Mouse (Mus musculus) spleen, postnatal 36 days (tissue): ENCODE measurements around the gene Tns3.

Experiments used
- DNase-seq, 2 experiments: peaks; one replicate each; pipeline ENCODE4 v3.0.0; 2022; ENCODE audit warnings: low spot score in 2 of 2, mixed read lengths in 1 of 2

Gene Tns3

DNA sequence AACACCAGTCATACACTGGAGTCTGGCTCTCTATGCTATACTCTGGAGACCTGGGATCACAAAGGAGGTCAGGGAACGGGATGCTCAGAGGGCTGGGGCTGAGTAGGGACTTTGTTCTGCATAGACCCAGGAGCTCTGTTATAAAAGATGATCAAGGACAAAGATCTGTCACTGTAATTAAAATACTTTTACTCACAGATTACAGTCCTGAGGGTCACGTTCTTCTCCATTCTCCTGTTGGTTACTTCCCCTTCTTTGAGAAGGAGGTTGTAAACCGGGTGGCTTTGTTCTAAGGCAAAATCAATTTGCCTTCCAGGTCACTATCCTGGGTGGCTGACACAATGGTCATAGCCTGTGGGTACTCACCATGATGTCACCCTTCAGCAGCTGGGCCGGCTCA is 133.8 kb downstream of the Tns3 start:
- DNase-seq: no peak

DNA sequence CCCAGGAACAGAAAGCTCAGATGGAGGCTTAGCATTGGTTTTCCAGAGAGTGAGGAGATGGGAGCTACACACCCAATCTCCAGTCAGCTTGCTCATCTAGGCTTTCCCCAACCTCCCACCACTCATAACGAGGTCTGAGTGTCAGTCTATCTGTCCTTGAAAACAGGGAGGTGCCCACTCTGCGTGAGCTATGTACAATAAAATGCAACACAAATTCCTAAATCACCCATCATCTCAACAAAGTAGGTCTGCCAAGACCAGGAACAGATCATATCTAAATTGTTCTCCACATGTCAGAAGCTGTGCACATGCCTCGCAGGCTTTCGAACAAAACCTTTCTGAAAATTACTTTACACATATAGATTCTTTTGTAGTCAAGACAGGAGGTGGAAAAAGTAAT is 134.3 kb downstream of the Tns3 start:
- DNase-seq: no peak

DNA sequence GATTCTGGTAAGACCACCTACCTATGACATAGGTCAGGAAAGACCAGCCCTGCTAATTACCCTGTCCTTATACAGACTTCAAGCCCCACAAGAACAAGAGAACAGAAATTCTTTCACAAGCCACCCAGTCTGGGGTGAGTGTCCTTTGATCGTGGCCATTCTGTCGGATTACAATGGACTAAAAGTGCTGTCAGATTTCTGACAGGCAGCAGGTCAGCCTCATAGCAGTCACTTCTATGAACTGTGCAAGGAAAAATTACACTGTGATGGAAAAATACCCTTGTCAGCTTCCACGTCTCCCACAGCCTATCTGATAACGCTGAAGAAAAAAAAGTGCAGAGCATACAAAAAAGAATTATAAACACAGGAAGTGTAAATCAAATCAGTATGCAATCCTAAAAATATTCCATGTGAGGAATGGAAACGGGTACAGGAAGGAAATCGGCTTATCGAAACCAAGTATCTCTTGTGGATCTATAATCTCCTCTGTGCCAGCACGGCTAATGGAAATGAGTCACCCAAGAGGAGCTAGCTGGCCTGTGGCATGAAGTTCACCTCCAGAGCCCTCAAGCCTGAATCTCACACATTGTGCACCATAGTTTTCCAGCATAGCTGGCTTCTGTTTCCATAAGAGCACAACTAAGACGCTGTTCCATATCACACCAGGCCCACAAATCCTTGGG is 138.7 kb downstream of the Tns3 start:
- no peak for DNase-seq

DNA sequence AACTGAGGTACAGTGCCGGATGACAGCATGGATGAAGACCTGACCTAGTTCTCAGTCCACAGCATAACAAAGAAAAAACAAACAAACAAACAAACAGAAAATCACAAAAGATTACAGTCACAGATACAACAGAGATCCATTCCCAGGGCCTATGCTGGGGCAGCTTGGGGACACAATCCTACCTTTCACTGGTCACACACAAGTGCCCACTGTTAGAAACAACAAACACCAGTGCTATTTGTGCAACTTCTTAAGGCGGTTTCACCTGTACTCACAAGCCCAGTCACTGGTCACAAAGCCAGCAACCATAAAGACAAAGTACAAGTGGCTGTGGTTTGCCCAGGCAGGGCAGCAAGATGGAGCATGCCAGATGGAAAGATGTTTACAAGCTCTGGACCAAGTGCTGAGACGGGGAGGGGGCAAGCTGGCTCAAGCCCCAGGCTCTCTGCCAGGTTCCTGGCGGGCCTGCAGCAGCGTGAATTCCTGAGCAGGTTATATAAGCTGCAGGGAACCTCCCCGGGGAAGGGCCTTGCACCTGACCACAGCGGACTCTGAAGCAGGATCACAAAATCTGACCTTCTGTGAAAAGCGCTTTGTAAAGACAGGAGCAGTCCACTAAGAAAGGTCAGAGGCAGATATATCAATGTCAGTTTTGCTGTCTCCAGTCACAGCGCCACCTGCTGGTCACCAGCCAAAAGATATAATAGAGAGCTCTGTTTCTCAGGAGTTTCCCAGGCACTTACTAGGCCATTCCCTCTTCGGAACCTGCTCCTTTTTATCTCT is 140.8 kb downstream of the Tns3 start:
- DNase-seq: peak in 1 of 2 experiments; percentile 11

DNA sequence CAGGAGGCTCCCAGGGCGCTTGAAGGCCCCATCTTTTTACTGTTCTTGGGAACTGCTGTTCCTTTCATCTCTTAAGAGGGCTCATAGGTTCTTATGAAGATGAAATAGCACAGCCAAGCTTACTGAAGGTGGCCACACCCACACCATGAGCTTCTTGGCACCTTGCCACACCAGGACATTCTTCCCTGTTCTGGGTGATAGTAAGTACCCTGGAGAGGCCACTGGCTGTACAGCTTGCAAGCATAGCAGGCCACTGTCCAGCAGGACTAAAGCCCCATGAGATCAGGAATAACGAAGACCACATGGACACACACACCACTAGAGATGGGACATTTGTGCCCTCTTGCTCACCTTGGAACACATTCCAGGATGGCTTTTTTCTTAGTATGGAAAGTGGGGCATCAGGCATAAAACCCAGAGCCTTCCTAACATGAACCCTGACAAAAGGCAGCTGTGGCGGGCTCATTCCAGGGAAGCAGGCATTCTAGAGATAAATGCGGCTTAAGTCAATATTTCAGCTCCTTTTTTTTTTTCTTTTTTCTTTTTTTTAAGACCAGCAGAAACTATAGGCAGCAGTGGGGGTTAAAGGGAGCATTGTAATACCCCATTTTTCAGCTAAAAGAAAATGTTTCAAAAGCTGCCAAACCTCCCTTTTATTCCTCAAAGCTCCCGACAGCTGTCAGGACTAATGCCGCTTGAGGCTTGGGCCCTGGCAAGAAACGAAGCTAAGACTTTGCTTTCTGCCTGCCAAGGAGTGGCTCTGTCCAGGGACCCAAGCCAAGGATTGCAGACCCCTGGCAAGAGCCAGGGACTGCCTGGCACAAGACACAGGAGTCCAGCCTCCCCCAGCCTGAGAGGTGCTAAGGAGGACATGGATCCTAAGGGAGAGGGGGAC is 150.7 kb downstream of the Tns3 start:
- DNase-seq: no peak

DNA sequence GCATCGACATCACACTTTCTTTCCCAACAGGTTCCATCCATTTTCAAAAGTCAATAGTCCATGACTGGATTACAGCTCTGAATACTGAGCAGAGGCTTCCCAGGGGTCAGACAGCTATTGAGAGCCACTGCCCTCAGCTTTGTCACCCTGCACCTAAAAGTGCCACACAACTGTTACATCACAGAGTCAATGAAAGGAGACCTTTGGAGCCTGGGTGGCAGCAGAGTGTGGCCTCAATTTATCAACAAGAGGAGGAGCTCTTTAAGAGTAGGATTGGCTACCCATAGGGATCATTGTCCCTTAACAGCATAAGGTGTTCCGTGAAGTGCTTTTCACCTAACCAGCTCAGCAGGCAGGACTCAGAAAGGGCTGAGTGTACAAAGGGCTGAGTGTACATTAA is 154.0 kb downstream of the Tns3 start:
- DNase-seq: no peak

DNA sequence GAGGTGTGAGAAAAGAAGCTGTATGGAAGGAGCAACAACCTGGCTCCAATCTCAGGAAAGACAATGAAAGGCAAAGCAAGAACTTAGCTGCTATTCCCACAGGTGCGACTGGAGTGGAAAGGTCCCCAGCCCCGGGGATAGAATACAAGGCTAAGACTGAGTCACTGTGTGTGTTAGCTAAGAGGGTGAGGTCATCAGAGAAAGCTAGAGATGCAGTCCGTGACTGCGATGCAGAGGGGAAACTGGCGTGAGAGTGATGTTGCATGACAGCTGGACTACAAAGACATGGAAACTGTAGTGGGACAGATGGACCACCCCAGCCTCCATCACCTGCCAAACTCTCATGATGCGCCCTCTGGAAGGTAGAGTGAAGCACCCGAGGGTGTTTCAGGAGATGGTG is 154.7 kb downstream of the Tns3 start:
- DNase-seq: no peak

DNA sequence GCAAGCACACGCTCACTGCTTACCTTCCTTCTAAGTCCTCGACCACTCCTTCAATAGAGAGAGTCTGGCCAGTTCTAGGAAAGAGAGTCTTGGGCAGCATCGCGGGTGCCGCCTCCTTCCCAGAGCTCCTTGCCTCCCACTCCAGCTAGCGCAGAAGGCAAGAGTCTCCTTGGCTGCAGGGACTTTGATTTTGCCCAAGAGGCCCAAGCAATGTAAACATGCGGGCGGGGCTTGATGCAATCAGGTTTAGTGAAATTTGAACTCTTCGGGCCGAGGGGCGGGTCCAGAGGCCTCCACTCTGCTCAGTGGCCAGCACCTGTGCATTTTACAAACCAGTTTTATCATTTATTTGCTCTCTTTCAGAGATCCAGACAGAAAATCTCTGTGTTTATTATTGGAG is 160.6 kb downstream of the Tns3 start:
- DNase-seq: no peak

DNA sequence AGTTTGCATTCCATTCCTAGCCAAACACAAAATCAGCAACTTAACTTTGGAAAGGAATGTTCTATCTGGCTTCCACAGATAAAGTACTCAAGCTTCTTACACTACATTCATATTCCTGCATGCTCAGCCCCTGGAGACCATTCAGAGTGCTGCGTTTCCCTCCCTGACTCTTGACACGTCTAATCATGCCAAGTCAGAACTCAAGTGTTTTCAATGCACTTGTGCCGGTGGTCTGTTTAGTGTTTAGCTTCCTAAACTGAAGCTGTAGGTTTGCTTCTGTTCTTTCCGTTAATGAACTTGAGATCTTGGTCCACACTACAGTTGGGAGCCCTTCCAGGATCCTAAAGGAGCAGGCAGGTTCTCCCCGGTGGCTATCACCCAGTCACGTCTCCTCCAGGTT is 163.5 kb downstream of the Tns3 start:
- DNase-seq: no peak

DNA sequence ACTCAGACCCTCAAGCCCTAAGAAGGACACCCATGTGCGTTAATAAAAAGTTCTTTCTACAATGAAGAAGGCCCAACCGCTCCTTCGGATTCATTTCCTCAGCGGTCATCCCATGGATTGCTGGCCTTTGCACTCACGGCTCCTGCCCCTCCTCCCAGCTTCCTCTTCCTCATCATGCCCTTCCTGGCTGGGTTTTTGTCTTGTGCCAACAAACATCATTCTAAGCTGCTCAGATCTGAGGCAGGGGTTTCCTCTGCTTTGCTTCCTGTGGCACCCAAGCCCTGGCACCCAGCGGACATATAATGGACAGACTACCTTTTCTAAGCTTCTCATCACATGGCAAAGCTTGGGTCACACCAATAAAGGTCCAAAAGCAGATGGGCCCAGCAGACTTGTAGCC is 167.2 kb downstream of the Tns3 start:
- DNase-seq: no peak

DNA sequence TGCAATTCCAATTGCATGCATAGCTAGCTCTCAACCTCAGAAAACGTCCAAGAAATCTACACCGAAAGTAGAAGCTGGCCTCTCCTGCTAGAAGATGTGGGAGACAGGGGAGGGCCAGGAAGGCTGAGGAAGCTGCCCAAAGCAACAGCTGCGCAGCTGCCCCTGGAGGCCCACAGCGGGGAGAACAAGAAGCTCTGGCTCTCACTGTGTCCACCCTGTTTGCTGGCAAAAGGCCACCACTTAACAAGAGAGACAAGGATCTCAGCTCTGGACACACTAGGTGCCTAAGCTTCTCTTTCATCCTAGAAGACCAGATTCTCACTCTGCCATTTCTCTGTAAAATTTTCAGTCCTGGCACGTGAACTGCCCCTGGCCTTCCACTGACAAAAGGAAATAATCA is 167.6 kb downstream of the Tns3 start:
- DNase-seq: no peak

DNA sequence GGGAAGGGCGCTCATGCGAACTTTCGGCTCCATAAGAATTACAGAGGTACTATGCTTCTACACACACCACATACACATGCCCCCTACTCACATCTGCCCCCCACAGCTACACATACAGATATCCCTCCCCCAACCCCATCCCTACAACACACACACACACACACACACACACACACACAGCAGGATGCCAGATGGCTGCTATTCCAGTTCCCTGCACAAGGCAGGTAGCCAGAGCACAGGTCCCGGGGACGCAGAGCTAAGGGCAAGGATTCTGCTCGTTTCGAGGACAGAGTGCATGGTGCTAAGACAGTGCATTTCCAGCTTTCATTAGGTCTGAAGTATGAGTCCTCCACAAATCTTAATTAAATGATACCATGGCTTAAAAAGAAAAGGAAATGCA is 168.5 kb downstream of the Tns3 start:
- no peak for DNase-seq

DNA sequence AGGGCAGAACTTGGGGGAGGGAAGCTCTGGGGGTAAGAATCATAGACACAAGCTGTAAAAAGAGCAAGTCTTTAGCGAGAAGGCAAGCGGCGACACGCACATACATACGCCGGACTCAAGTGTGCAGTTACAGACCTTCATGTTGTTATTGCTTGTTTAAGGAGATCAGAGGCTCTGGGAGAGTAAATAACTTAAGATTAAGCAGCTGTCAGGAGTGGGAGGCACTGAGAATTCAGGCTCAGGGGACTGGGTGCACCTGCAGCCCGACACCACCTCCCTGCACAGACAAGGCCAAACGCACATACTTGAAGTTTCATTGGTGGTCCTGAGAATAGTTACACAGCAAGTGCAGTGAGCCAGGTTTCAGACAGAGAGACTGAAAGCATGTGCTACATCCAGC is 169.3 kb downstream of the Tns3 start:
- no peak for DNase-seq

DNA sequence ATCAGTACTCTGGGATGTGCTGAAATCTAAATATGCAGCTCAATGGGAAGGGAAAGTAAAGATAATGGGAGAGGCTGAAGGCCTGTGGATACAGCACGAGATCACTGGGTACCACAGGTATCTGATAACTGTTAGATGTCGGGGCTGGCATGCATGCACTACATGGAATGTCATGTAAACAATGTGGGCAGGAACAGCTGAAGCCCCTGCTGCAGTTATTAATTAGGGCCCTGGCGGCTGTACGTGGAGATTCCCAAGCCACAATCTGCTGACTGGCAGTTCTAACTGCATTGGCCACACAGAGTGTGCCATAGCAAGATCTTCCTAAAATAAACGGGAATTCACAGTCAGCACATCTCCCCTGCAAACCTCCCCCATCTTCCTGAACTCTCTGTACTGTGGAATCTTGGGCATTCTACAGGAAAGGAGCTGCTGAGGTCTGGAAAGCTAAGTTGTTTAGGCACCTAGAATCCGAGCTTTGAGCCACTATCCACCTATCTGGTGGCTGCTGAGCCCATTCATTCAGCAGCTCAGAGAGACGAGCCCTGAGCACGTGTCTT is 170.3 kb downstream of the Tns3 start:
- DNase-seq: no peak

DNA sequence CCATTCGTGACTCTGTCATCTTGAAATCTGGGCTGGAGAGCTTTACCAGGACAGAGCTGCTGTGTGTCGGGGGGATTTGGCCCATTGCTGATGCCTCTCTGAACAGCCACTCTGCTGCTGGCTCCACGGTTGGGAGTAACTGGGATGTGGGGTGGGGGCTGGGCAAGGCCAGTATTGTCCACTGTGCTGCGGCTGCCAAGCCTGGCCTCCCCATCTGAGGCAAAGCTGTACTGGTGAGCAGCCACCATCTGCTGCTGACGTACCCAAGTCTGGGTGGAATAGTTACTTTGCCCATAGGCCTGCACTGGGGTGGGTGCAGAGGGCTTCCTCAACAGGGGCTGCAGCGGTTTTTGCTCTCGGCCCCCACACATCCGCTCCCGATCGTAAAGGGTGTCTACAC is 172.0 kb downstream of the Tns3 start:
- DNase-seq: no peak

DNA sequence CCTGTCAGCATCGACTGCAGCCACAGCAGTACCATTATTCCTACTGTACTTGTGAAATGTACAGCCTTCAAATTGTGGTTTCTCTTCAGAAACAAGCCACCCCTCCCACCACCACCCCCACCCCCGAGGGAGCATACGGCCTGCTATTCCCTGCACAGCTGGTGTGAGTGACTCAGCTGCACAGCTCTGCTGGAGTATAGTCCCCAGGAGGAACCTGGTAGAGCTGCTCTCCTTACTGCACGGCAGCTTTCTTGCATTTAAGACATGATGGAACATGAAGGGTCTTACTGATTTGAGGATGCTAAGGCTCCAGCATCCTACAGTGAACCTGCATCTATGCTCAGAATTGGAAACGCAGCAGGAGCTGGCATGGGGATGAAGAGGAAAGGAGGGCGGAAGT is 176.1 kb downstream of the Tns3 start:
- no peak for DNase-seq

DNA sequence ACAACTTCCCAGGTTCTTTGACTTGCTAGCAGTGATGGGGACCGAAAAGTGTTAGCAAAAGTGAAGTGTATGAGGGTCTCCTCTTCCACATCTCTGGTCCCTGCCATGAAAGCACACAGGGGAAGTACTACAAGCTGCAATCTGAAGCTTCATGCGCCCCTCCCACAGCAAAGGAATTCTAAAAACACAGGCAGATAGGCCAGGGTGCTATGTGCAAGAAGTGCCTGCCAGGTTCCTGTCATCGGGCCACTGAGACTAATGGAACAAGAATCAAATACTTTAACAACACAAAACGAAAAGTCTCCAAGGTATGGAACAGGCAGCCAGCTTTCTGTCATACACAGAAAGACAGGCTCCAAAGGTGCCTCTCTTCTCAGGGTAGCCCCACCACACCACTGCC is 177.8 kb downstream of the Tns3 start:
- no peak for DNase-seq

DNA sequence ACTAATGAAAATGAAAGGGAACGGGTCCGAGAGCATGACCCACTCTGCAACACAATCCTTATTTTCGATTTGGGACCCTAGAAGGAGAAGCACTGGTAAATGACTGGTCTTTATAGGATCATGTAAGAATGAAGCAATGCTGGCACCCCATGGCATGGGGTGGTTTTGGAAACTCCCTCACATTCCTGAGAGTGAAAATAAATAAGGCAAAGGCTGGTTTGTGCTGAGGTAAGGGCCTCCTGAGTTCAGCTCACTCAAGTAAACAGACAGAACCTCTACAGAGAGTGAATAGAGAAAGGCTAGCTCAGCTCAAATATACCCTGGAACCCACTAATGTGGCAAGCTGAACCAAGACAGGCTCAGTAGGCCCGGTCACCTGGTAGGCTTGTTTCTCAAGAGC is 179.8 kb downstream of the Tns3 start:
- DNase-seq: no peak

DNA sequence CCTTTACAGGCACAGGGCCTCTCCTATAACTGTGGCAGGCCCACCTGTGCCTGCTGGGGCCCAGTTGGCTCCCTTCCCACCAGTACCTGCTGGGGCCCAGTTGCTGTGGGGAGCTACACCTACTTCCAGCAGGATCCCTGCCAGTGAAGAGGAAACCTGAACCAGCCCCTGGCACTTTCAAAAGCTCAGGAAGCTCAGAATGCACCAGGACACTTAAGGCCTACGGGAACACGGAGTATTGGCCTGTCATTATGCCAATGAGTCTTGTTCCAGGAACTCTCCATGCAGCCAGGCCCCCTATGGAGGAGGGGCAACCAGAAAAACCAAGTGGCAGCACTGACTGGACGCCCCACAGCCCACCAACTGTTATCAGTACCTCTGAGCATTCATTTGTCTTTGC is 181.6 kb downstream of the Tns3 start:
- no peak for DNase-seq

DNA sequence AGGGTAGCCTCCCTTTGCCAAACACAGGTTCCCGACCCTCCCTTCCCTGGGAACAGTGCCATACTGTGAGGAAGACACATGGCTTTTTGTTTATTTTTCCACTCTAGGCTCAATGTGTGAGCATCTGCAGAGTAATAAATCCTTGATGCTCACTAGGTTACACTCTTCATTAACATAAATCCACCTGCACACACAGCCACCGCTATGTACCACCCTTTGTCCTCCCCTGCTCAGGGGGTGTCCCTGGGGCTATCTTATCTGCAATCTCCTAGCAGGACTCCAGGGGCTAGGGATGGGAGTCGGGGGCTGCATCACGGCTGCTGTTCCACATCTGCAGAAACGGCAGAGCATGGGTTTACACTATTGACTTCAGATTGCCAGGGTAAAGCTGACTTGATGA is 182.4 kb downstream of the Tns3 start:
- DNase-seq: no peak

DNA sequence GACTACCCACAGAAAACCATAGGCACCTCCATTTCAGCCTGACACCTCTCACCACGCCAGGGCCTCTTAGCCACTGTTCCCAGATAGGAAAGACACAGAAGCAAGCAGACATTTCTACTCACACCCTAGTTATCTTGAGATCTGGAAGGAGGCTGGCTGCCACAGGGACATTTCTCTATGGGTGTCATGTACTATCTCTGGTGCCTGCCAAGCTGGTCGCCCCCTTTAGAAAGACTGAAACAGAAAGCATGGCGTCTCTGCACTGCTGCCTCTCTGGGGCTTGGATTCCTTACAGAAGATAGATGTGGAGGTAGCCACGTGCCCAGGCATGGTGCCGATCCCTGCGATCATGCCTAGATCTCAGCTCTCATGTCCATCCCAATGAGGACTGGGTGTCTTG is 182.8 kb downstream of the Tns3 start:
- no peak for DNase-seq

DNA sequence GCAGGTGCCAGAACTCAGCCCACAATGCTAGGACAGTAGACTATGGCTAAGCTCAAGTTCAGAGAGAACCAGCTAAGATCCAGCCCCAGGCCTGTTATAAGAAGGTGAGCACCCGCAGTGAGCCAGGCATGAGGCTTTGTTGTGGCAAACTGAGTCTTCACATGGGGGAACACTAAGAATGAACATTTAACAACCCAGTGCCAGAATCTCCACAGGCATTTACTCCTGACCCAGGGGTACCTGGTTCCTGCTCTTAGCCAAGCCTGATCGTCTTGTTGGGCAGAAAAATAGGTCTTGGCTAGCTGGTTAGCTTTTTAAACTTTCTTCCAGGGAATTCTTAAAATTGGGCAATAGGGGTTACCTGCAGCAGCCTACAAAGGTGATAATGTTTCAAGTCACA is 184.5 kb downstream of the Tns3 start:
- no peak for DNase-seq
